Mouse (Mus musculus): Measurements from ENCODE around the gene Orc3. TPM values are rescaled to one million over a fixed set of nuclear protein-coding genes. Genes with fewer than 3 reads are reported as not detected.
A peak's percentile ranks its signal among the peaks of the same experiment; 100 is the strongest.

The Orc3 gene
- polyA plus RNA-seq, 1 experiment from 2014 or later: 82.5 TPM

GRCm38 (mm10) chr4:34550748-34551097 lies 64.0 kb downstream of the Orc3 start, which contains the start of gene Akirin2:
Gene Akirin2, plus strand, starts transcription at chr4:34550937.
- Histone ChIP-seq H3K4me3 (ENCODE audit: low read depth, low read length) (peak within 1 kb of the TSS; percentile 95), H3K27me3 (replicated peaks; ENCODE audit: control insufficient read depth, insufficient read depth, low read length) (no peaks in the 10 kb centered on the region), H3K27ac (replicated peaks; ENCODE audit: low read depth, low read length) (peak within 1 kb of the TSS; percentile 92), H3K4me2 (ENCODE audit: low read depth, low read length) (peak within 1 kb of the TSS; percentile 62), H3K36me3 (ENCODE audit: control insufficient read depth, insufficient read depth, low read length) (no peaks in the 10 kb centered on the region), H3K9ac (ENCODE audit: low read depth, low read length) (peak within 1 kb of the TSS; percentile 94), H3K4me1 (ENCODE audit: control insufficient read depth, insufficient read depth, low read length) (peaks cover 6% of the 10 kb centered on the region; the same call in 1 of the 2 replicates), H3K9me3 (ENCODE audit: control insufficient read depth, low read length) (no peaks in the 10 kb centered on the region)
- 0% methylated on average over 3 of the region's 53 CpGs for WGBS
- ATAC-seq (ENCODE audit: low read depth) (no peak; the same call in 1 of the 2 replicates), DNase-seq (ENCODE audit: low spot score) (no peak)

- ATAC-seq (ENCODE audit: low read depth) (peak; percentile 95), DNase-seq (ENCODE audit: low spot score) (peak; percentile 99)
- peak overlapping the region; percentile 62 for H3K4me2 ChIP-seq (ENCODE audit: low read depth, low read length)
- peak overlapping the region; percentile 95 for H3K4me3 ChIP-seq (ENCODE audit: low read depth, low read length)
- H3K27me3 ChIP-seq (replicated peaks; ENCODE audit: control insufficient read depth, insufficient read depth, low read length): no peaks in the 10 kb centered on the region
- H3K9me3 ChIP-seq (ENCODE audit: control insufficient read depth, low read length): no peaks in the 10 kb centered on the region
- H3K4me1 ChIP-seq (ENCODE audit: control insufficient read depth, insufficient read depth, low read length): peaks cover 6% of the 10 kb centered on the region; the same call in 1 of the 2 replicates
- WGBS: 2% methylated on average over 38 of the region's 38 CpGs
- peak overlapping the region; percentile 94 for H3K9ac ChIP-seq (ENCODE audit: low read depth, low read length)
- H3K27ac ChIP-seq (replicated peaks; ENCODE audit: low read depth, low read length): peak overlapping the region; percentile 92
- no peaks in the 10 kb centered on the region for H3K36me3 ChIP-seq (ENCODE audit: control insufficient read depth, insufficient read depth, low read length)
Measured at GRCm38 (mm10) chr4:34549981-34550747, 64.6 kb downstream of the Orc3 start.

- H3K9me3 ChIP-seq (ENCODE audit: control insufficient read depth, low read length): no peaks in the 10 kb centered on the region
- no peak for DNase-seq (ENCODE audit: low spot score)
- no peaks in the 10 kb centered on the region for H3K36me3 ChIP-seq (ENCODE audit: control insufficient read depth, insufficient read depth, low read length)
- H3K4me2 ChIP-seq (ENCODE audit: low read depth, low read length): no peak overlapping the region
- no peak overlapping the region for H3K27ac ChIP-seq (replicated peaks; ENCODE audit: low read depth, low read length)
- no peaks in the 10 kb centered on the region for H3K4me1 ChIP-seq (ENCODE audit: control insufficient read depth, insufficient read depth, low read length)
- H3K4me3 ChIP-seq (ENCODE audit: low read depth, low read length): no peak overlapping the region
- H3K27me3 ChIP-seq (replicated peaks; ENCODE audit: control insufficient read depth, insufficient read depth, low read length): no peaks in the 10 kb centered on the region
- H3K9ac ChIP-seq (ENCODE audit: low read depth, low read length): no peak overlapping the region
- WGBS: 73% methylated on average over 6 of the region's 6 CpGs
- ATAC-seq (ENCODE audit: low read depth): no peak
Measured at GRCm38 (mm10) chr4:34529941-34530340, 84.8 kb downstream of the Orc3 start.

- Histone ChIP-seq H3K36me3 (ENCODE audit: control insufficient read depth, insufficient read depth, low read length) (no peaks in the 10 kb centered on the region), H3K9me3 (ENCODE audit: control insufficient read depth, low read length) (no peaks in the 10 kb centered on the region), H3K27me3 (replicated peaks; ENCODE audit: control insufficient read depth, insufficient read depth, low read length) (no peaks in the 10 kb centered on the region), H3K4me2 (ENCODE audit: low read depth, low read length) (no peak overlapping the region), H3K4me3 (ENCODE audit: low read depth, low read length) (no peak overlapping the region), H3K4me1 (ENCODE audit: control insufficient read depth, insufficient read depth, low read length) (no peaks in the 10 kb centered on the region), H3K27ac (replicated peaks; ENCODE audit: low read depth, low read length) (no peak overlapping the region), H3K9ac (ENCODE audit: low read depth, low read length) (no peak overlapping the region)
- DNase-seq (ENCODE audit: low spot score): no peak
- no peak for ATAC-seq (ENCODE audit: low read depth)
- 49% methylated on average over 4 of the region's 4 CpGs for WGBS
Measured at GRCm38 (mm10) chr4:34529379-34529778, 85.4 kb downstream of the Orc3 start.

- 92% methylated on average over 1 of the region's 1 CpGs for WGBS
- H3K9me3 ChIP-seq (ENCODE audit: control insufficient read depth, low read length): no peaks in the 10 kb centered on the region
Measured at GRCm38 (mm10) chr4:34528430-34529100, 86.2 kb downstream of the Orc3 start.

GRCm38 (mm10) chr4:34526771-34527170 lies 88.0 kb downstream of the Orc3 start:
- Histone ChIP-seq H3K4me3 (ENCODE audit: low read depth, low read length) (no peak overlapping the region), H3K9ac (ENCODE audit: low read depth, low read length) (no peak overlapping the region), H3K4me2 (ENCODE audit: low read depth, low read length) (no peak overlapping the region), H3K4me1 (ENCODE audit: control insufficient read depth, insufficient read depth, low read length) (no peaks in the 10 kb centered on the region), H3K36me3 (ENCODE audit: control insufficient read depth, insufficient read depth, low read length) (no peaks in the 10 kb centered on the region), H3K9me3 (ENCODE audit: control insufficient read depth, low read length) (no peaks in the 10 kb centered on the region), H3K27me3 (replicated peaks; ENCODE audit: control insufficient read depth, insufficient read depth, low read length) (no peaks in the 10 kb centered on the region), H3K27ac (replicated peaks; ENCODE audit: low read depth, low read length) (no peak overlapping the region)
- ATAC-seq (ENCODE audit: low read depth): no peak
- WGBS: 83% methylated on average over 3 of the region's 3 CpGs
- DNase-seq (ENCODE audit: low spot score): no peak

More at GRCm38 (mm10) chr4:34528430-34529100, 86.2 kb downstream of the Orc3 start:
- Histone ChIP-seq H3K27me3 (replicated peaks; ENCODE audit: control insufficient read depth, insufficient read depth, low read length) (no peaks in the 10 kb centered on the region), H3K4me1 (ENCODE audit: control insufficient read depth, insufficient read depth, low read length) (no peaks in the 10 kb centered on the region), H3K36me3 (ENCODE audit: control insufficient read depth, insufficient read depth, low read length) (no peaks in the 10 kb centered on the region), H3K27ac (replicated peaks; ENCODE audit: low read depth, low read length) (no peak overlapping the region), H3K9ac (ENCODE audit: low read depth, low read length) (no peak overlapping the region), H3K4me3 (ENCODE audit: low read depth, low read length) (no peak overlapping the region), H3K4me2 (ENCODE audit: low read depth, low read length) (no peak overlapping the region)
- DNase-seq (ENCODE audit: low spot score): no peak
- ATAC-seq (ENCODE audit: low read depth): no peak

GRCm38 (mm10) chr4:34523586-34523985 lies 91.2 kb downstream of the Orc3 start:
- no peaks in the 10 kb centered on the region for H3K27me3 ChIP-seq (replicated peaks; ENCODE audit: control insufficient read depth, insufficient read depth, low read length)
- no peak overlapping the region for H3K4me2 ChIP-seq (ENCODE audit: low read depth, low read length)
- H3K36me3 ChIP-seq (ENCODE audit: control insufficient read depth, insufficient read depth, low read length): no peaks in the 10 kb centered on the region
- no peak overlapping the region for H3K27ac ChIP-seq (replicated peaks; ENCODE audit: low read depth, low read length)
- WGBS: 82% methylated on average over 4 of the region's 4 CpGs
- H3K9ac ChIP-seq (ENCODE audit: low read depth, low read length): no peak overlapping the region
- no peaks in the 10 kb centered on the region for H3K4me1 ChIP-seq (ENCODE audit: control insufficient read depth, insufficient read depth, low read length)
- H3K9me3 ChIP-seq (ENCODE audit: control insufficient read depth, low read length): no peaks in the 10 kb centered on the region
- ATAC-seq (ENCODE audit: low read depth) (no peak), DNase-seq (ENCODE audit: low spot score) (no peak)
- no peak overlapping the region for H3K4me3 ChIP-seq (ENCODE audit: low read depth, low read length)

- peak; percentile 8 for DNase-seq (ENCODE audit: low spot score)
- Histone ChIP-seq H3K4me3 (ENCODE audit: low read depth, low read length) (no peak overlapping the region), H3K4me2 (ENCODE audit: low read depth, low read length) (no peak overlapping the region), H3K27ac (replicated peaks; ENCODE audit: low read depth, low read length) (no peak overlapping the region), H3K36me3 (ENCODE audit: control insufficient read depth, insufficient read depth, low read length) (no peaks in the 10 kb centered on the region), H3K4me1 (ENCODE audit: control insufficient read depth, insufficient read depth, low read length) (no peaks in the 10 kb centered on the region), H3K27me3 (replicated peaks; ENCODE audit: control insufficient read depth, insufficient read depth, low read length) (no peaks in the 10 kb centered on the region), H3K9me3 (ENCODE audit: control insufficient read depth, low read length) (no peaks in the 10 kb centered on the region), H3K9ac (ENCODE audit: low read depth, low read length) (no peak overlapping the region)
- ATAC-seq (ENCODE audit: low read depth): no peak
- WGBS: 66% methylated on average over 3 of the region's 3 CpGs
Measured at GRCm38 (mm10) chr4:34522846-34523245, 91.9 kb downstream of the Orc3 start.
